Mouse (Mus musculus) brain, embryonic 14.5 days (tissue): ENCODE results near the gene Rhox10.
A peak's percentile ranks its signal among the peaks of the same experiment; 100 is the strongest.

Source experiments
- CTCF ChIP-seq: fragments of 200-500 bp; IDR thresholded peaks from 2 replicates; pipeline ENCODE4 v1.5.1; 2012; ENCODE audit warnings: inconsistent platforms, mild to moderate bottlenecking, moderate library complexity, borderline replicate concordance; ENCODE audit not compliant: insufficient read depth, insufficient read length; ENCODE audit errors: extremely low read depth
- POLR2A ChIP-seq: fragments of 200-500 bp; IDR thresholded peaks from 2 replicates; pipeline ENCODE4 v1.6.1; 2012; ENCODE audit warnings: mild to moderate bottlenecking, inconsistent platforms, borderline replicate concordance; ENCODE audit not compliant: poor library complexity, insufficient read depth, insufficient read length, severe bottlenecking; ENCODE audit errors: extremely low read depth

DNA sequence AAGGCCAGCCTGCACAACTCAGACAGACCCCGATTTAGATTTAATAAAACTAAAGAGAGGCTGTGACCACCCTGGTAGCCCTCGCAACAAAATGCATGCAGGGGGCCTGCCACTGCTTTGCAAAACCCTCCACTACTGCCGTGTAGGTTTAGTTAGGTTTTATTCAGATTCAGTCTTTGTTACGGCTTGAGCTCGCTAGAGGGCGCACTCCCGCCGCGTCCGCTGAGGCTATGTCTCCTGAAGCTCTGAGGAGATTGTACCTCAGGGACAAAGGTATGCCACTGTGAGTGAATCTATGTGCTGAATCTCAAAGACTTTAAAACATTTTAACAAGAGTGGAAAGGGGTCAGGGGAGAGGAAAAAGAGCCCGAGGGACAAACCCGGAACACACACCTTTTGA, 18.0 kb downstream of the Rhox10 start:
- TF ChIP-seq CTCF (peak; percentile 73), POLR2A (no peak)
